Mouse (Mus musculus) liver, postnatal 0 days (tissue): ENCODE results near the gene Ripply3.

Experiments used
- CTCF ChIP-seq: sonication (generic); IDR thresholded peaks from 2 replicates; pipeline ENCODE4 v1.5.1; 2016; ENCODE audit warnings: antibody characterized with exemption, low read depth
- EP300 ChIP-seq: IDR thresholded peaks from 2 replicates; pipeline ENCODE4 v1.6.1; 2016; ENCODE audit warnings: antibody characterized with exemption, low read depth, mild to moderate bottlenecking

DNA sequence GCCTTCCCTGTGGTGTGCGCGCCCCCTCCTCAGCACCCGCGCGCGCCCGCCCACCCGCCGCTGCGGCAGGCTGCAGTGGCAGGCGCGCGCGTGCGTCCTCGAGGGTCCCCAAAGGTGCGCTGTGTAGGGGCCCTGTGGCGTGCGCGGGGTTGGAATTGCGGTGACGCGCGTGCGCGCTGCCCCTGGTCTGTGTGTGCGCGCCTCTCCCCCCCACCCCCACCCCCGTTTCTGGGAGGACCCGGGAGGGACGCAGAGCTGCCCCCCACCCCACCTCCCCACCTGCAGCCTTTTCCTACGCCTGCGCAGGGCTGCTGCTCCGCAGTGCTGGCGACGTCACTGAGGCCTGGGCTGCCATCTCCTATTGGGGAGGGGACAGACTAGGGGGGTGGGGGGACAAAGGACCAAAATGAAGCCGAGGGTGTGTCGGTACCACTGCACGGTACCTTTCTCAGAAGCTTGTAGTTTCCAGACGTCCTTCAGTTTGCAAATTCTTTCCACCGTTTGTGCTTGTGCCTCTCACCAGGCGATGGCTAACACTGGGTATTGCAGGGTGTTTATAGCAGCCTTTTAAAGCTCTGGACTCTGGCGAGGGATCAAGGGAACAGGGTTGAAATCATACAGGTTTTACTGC, 43.2 kb downstream of the Ripply3 start, which contains the start of gene Pigp:
- 0 out of 2 replicates have a peak, but pooled peaks have one; percentile 27 for TF ChIP-seq CTCF
- TF ChIP-seq EP300: no peak
